Mouse (Mus musculus) cerebellum, adult (tissue): Measurements from ENCODE around the gene Slc22a23.

Source experiments
- ATAC-seq: cut with Nextera tagmentation; 2 replicates; pipeline ENCODE4 v1.9.2; 2017; ENCODE audit warnings: mild to moderate bottlenecking, moderate library complexity, mixed read lengths; ENCODE audit not compliant: insufficient number of reproducible peaks, low FRiP score, low TSS enrichment

Slc22a23 gene

GRCm38 (mm10) chr13:34305964-34306671 is 38.9 kb downstream of the Slc22a23 start:
- no peak for ATAC-seq

- ATAC-seq: no peak
Observed at GRCm38 (mm10) chr13:34304896-34305295, 40.1 kb downstream of the Slc22a23 start.

DNA sequence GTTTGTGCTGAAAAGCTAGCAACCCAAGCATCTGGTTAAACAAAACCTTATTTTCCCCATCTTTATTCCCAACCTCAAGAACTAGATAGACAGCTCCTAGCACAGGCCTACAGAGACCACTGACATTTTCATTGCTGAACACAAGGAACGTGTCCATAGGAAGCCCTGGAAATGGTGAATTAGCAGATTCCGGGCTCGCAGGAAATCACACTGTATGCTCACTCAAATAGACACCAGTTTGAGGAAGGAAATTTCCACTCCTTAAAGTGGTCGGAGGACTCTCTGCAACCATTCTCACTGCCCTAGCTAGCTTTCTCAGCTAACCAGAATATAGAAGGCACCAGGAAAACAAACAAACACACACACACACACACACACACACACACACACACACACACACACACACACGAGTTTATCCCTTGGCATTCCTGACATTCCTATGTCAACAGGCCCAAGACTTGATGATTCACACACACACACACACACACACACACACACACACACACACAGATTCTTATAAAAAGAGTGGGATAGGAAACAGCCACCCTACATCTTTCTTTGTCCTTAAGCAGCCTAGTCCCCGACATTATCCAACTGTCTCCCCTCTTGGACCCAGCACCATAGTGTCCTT is 41.5 kb downstream of the Slc22a23 start:
- no peak for ATAC-seq

GRCm38 (mm10) chr13:34301585-34301984 is 43.4 kb downstream of the Slc22a23 start:
- no peak for ATAC-seq

DNA sequence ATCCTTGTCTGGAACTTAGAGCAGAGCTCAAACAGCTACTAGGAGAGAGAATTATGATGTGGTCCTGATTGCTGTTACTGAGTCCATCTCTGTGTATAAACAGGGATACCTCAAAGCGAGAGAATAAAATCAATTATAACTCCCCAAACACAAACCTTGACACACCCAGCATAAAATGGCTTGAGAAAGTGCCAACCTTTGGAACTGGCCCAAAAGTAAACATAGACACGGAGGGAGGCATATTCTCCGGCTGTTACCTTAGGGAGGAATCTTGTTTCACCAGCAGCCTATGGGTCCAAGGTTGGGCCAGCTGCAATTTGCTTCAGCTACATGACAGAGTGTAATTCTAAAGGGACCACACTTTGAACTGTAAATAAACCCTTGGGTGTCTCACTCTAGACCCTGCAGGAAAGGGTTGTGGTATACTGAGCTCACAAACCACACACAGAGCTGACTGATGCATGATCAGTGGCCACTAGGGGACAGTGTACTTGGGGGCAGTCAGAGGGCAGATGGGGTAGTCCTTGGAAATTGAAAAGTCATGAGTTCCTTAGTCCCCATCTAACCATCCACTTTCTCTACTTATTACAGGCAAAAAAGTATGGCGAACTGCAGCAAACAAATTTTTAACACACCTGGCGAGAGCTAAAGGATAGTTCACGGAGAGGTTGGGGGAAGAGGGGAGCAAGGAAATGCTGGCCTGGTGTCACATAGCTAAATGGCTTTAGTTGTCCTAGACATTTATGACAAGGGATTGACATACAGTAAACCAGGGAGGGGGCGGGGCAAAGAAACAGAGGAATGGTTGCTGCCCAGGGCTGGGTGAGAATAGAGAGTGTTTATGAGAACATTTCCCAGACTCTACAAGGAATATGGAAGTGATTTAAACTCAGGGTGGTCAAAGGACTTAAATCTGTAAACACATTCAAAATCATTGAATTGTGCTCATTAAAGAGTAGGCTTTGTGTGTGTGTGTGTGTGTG is 45.3 kb downstream of the Slc22a23 start:
- no peak for ATAC-seq

GRCm38 (mm10) chr13:34298674-34299073 is 46.3 kb downstream of the Slc22a23 start:
- no peak for ATAC-seq

DNA sequence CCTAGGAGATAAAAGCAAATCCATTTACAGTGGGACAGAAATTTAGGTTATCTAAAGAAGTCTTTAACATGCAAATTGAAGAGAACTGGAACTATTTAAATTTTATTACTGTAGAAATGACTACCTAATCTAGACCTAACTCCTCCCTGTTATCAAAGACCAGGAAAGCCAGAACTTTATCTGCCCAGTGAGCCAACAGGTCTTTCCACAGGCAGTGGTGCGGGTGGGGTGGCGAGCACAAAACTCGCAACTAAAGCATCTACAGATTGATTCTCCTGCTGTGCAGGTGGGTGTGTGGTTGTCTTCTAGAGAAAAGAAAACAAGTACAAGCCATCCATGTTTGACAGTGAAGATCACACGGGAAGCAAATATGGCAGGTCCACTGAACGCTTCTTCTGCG is 46.9 kb downstream of the Slc22a23 start:
- no peak for ATAC-seq

GRCm38 (mm10) chr13:34295787-34296435 is 49.1 kb downstream of the Slc22a23 start:
- no peak for ATAC-seq

DNA sequence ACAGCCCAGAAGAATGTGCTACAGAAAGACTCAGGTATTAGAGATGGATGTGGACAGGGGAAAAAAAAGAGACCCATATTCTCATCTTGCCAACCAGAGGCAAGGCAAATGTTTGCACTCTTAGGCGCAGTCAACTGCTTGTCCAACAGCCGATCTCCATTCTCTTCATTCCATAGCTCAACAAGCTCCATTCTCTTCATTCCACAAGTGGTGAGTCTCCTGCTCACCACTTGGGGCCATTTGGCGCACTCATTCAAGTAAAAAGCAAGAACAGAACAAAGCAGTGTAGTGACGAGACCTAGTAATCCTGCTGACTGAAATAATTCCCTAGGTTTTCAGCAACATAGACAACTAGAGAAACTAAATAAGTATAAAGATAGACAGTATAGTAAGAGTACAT is 50.8 kb downstream of the Slc22a23 start:
- ATAC-seq: no peak

DNA sequence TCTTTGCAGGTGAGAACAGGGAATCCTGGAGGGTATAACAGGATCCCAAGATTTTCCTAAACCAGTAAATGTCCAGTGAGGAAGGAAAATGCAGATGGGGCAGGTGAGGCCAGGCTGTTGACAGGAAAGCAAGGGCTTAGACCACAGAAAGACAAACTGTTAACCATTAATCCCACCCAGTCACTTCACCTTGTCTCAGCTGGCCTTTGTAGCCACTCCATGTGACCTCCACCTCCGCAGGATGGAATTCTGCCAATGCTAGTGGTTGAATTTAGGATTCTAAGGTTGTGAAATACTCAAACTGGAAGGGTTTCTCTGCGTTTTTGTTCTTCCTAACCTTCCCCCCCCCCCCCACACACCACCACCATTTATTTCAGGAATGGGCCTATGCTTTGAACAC is 52.9 kb downstream of the Slc22a23 start:
- no peak for ATAC-seq

DNA sequence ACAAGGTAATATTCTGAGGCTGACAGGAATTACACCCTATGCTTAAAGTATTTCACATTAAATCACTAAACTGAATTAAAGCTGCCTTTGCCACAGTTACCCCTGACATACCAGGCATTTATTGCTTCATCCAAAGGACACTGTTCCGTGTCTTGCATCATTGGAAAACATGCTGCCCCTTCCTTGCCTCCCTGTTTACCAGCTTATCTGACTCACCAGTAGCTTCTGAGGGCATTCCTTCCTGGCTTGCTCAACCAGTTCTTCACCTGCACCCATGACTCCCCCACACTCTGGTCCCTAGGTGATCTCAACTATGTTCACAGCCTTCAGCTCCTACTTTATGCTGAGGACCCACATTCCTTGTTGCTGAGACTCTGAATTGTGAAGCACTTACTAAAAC is 54.6 kb downstream of the Slc22a23 start:
- no peak for ATAC-seq

DNA sequence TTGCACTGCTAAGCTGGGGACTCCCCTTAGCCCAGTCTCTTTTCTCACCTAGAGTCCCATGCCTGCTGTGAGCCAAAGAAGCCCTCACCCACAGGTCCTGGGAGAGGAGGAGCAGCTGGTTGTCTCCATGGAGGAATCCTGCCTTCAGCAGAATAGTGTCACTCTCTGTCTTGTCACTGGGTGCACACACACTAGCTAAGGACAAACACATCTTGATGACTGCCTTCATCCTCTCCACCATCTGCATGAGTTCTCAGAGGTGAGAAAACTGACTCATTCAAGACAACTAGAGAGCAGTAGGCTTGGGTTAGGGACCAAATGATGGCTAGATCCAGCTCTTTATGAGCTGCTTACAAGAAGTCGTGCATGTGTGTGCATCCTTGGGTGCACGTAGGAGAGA is 55.4 kb downstream of the Slc22a23 start:
- no peak for ATAC-seq

DNA sequence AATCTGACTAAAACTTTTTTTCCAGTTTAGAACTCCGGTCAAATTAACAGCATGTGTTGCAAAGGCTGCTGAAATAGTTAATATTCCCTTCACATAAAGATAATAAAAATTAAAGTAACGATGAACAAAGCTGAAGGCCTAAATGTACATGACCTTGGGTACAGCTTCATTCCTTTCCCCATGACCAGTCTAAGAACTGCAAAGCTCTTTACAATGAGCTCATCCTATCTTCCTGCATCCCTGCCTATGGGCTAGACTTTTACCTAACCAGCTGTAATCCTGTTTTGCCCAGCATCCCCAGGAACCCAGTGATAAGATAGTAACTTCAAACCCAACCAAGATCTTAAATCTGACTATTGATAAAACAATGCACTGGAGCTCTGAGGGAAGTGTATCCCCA is 56.9 kb downstream of the Slc22a23 start:
- no peak for ATAC-seq

DNA sequence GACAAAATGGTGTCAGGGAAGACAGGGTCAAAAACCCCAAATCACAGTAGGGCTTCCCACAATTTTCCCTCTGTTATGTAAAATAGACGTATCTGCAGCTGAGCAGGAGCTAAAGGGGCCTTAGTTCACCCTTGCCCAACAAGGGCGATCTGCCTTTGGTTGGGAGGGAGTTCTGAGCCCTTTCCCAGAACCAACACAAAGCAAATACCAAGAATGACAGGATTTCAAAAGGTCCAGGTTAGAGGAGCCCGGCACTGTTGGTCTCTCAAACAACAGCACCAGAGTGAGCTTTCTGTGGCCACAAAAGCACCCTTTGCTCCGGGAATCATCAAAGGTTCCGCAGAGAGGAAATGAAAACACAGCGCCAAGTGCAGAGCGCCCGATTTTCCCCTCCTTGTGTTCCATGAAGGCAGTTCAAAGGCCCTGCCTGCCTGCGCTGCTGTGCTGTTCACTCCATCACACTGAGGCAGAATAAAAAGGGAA is 57.3 kb downstream of the Slc22a23 start:
- ATAC-seq: no peak

DNA sequence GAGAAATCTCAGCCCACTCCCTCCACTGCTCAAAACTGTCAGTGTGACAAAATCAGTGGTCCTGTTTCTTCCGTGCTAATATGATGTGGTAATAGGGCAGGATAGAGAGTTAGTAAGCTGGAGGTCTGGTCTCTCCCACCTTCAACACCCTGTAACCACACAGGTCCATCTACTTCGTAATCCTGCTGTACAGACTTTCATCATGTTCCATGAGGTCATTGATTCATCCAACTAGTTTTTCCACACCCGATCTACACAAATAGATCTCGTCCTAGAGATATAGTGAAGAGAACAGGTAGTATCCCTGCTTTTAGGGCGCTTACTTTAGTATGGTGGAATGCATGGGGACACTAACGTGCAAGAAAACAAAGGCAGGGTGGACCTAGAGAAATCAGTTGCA is 63.6 kb downstream of the Slc22a23 start:
- ATAC-seq: no peak

- ATAC-seq: peak; percentile 21; the same call in 1 of the 2 replicates
Observed at GRCm38 (mm10) chr13:34278759-34279270, 66.2 kb downstream of the Slc22a23 start.

DNA sequence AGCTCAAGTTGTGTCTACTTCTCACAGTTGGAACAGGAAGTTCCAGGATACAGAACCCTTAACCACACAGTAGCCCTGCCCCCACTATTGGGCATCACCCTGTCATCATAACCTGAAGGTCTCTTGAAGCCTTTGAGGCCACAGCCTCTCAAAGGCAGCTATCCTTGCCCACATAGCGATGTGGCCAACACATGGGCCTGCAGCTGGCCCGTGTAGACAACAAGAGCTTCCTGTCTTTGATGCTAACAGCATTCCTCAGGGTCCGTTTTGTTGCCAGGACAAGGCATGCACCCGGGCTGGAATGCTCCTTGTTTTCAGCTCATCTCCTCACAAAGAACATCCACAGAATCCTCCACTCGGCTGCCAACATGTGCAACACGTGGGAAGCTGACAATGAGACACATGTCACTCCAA is 66.7 kb downstream of the Slc22a23 start:
- no peak for ATAC-seq

GRCm38 (mm10) chr13:34277611-34278010 is 67.4 kb downstream of the Slc22a23 start:
- no peak for ATAC-seq

GRCm38 (mm10) chr13:34277001-34277400 is 68.0 kb downstream of the Slc22a23 start:
- peak; percentile 69; the same call in 1 of the 2 replicates for ATAC-seq

DNA sequence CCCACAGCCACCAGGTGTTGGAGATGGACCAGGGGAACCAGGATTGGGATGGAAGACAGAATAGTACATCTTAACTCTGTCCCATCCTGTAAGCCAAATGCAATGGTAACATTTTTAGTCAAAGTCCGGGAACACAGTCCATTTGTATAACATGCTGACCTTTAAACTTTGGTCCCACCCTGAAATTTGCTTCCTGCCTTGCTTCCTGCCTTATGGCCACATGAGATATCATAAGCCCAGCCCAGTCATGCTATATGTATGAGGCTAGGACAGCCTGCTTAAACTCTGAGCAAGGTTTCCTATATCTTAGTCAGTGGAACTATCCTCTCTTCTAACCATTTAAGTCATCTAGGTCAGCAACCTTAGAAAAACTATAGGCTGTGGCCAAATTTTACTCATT is 70.1 kb downstream of the Slc22a23 start:
- no peak for ATAC-seq
